Mouse (Mus musculus) lung, embryonic 16.5 days (tissue): ENCODE measurements around the gene Shroom3. TPM values are rescaled to one million over a fixed set of nuclear protein-coding genes. Genes with fewer than 3 reads are reported as not detected.

Source experiments
- ATAC-seq: fragments of 200-750 bp; cut with Nextera tagmentation; 2 replicates; pipeline ENCODE4 v1.8.0; 2017; ENCODE audit warnings: low read depth, mild to moderate bottlenecking, moderate library complexity
- H3K27ac ChIP-seq: fragments of 300-500 bp; sonication (generic); 2 replicates; pipeline ENCODE4 v1.5.1; 2014; ENCODE audit warnings: mild to moderate bottlenecking, control low read depth, low read length
- H3K27me3 ChIP-seq: fragments of 300-500 bp; sonication (generic); 2 replicates; pipeline ENCODE4 v1.6.1; 2014; ENCODE audit warnings: low read depth, low read length, mixed read lengths; ENCODE audit not compliant: control insufficient read depth, insufficient read depth
- H3K36me3 ChIP-seq: fragments of 300-500 bp; sonication (generic); 2 replicates; pipeline ENCODE4 v1.6.1; 2014; ENCODE audit warnings: low read length; ENCODE audit not compliant: control insufficient read depth, insufficient read depth
- H3K4me1 ChIP-seq: fragments of 300-500 bp; sonication (generic); replicated peaks from 2 replicates; pipeline ENCODE4 v1.6.1; 2014; ENCODE audit warnings: low read length, mixed read lengths; ENCODE audit not compliant: control insufficient read depth, insufficient read depth
- H3K4me2 ChIP-seq: fragments of 300-500 bp; sonication (generic); 2 replicates; pipeline ENCODE4 v1.6.1; 2014; ENCODE audit warnings: low read depth, low read length, control low read depth
- H3K4me3 ChIP-seq: fragments of 300-500 bp; sonication (generic); 2 replicates; pipeline ENCODE4 v1.5.1; 2014; ENCODE audit warnings: mild to moderate bottlenecking, low read length, control low read depth
- H3K9ac ChIP-seq: fragments of 300-500 bp; sonication (generic); 2 replicates; pipeline ENCODE4 v1.6.1; 2014; ENCODE audit warnings: low read length, control low read depth
- H3K9me3 ChIP-seq: fragments of 300-500 bp; sonication (generic); 2 replicates; pipeline ENCODE4 v1.6.1; 2016; ENCODE audit warnings: low read length; ENCODE audit not compliant: control insufficient read depth
- WGBS: fragments of 180-500 bp; shearing (Covaris S2); extraction: QIAGEN DNeasy Blood & Tissue Kit; methylation state at CpG from one replicate; pipeline ENCODE4 v1.1.7; 2014; 5-methylcytosine and 5-hydroxymethylcytosine counted together
- polyA plus RNA-seq: library from polyadenylated mRNA; unstranded; fragments of >200 nt; fragmentation: Nextera tagmentation; extraction: Ambion mirVana; gene quantifications from 2 replicates; pipeline ENCODE4 v1.2.1, GENCODE M21; 2015

The Shroom3 gene
- polyA plus RNA-seq, 1 experiment from 2014 or later, result 4.0 TPM

DNA sequence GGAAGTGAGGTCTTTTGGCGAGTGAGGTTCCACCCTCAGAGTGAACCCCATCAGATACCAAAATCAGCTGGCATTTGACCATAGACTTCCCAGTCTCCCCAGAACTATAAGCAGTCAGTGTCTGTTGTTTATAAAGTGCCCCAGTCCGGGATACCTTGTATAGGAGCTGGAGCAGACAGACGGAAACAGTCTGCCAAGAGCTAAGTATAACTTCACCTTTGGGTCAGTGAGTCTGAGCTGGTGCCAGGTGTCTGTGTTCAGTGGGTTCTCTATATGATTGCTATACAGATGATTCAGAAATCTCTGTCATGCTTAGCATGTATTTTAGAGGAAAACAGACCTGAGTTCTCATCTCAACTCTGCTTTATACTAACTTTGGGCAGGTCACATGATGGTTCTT, 308.9 kb downstream of the Shroom3 start:
- H3K4me1 ChIP-seq, result peaks cover 10% of the 10 kb centered on the region
- 55% methylated on average over 3 of the region's 3 CpGs for WGBS

DNA sequence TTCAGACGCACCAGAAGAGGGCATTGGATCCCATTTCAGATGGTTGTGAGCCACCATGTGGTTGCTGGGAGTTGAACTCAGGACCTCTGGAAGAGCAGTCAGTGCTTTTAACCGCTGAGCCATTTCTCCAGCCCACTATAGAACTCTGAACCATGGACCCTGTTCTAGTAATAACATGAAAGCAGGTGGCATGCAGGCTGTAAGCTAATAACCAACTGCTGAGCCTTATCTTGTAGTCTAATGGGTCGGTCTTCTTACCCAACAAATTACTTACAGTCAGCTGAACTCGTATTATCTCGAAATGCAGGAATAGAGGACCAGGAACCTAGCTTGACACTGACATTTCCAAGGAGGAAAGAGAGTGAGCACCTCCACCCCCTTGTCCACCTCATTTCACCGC, 311.1 kb downstream of the Shroom3 start:
- whole genome bisulfite sequencing, result 76% methylated on average over 6 of the region's 6 CpGs
- Histone ChIP-seq H3K4me2 (no peak overlapping the region), H3K4me1 (peaks cover 19% of the 10 kb centered on the region), H3K36me3 (no peaks in the 10 kb centered on the region), H3K4me3 (no peak overlapping the region), H3K9ac (no peak overlapping the region), H3K27me3 (no peaks in the 10 kb centered on the region), H3K9me3 (no peaks in the 10 kb centered on the region), H3K27ac (no peak overlapping the region)
- ATAC-seq, result no peak

More for the DNA sequence above, 308.9 kb downstream of the Shroom3 start:
- Histone ChIP-seq H3K9me3 (no peaks in the 10 kb centered on the region), H3K27me3 (no peaks in the 10 kb centered on the region), H3K36me3 (no peaks in the 10 kb centered on the region), H3K4me3 (no peak overlapping the region), H3K9ac (no peak overlapping the region), H3K27ac (no peak overlapping the region), H3K4me2 (no peak overlapping the region)
- ATAC-seq, result no peak

DNA sequence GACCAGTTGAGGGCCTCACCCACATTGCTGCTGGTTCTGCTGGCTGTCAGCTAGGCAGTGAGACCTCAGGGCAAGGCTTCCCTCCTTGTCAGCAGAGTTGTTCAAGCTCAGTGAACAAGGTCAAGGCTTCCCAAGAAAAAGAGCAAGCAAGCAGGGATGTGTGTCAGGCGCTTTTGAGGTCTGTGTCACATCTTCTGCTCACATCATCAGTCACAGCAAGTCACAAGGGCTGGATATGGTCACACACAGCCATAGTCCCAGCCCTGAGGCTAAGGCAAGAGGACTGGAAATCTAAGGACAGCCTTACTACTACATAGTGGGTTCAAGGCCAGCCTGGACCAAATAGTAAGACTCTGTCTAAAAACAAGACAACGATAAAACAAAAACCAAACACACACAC, 311.6 kb downstream of the Shroom3 start:
- no peak overlapping the region for H3K9ac ChIP-seq
- peak; percentile 32 for ATAC-seq
- peaks cover 22% of the 10 kb centered on the region for H3K4me1 ChIP-seq
- no peaks in the 10 kb centered on the region for H3K9me3 ChIP-seq
- no peak overlapping the region for H3K27ac ChIP-seq
- no peaks in the 10 kb centered on the region for H3K27me3 ChIP-seq
- 68% methylated on average over 2 of the region's 2 CpGs for WGBS
- H3K4me3 ChIP-seq, result no peak overlapping the region
- no peak overlapping the region for H3K4me2 ChIP-seq
- no peaks in the 10 kb centered on the region for H3K36me3 ChIP-seq

- 14% methylated on average over 5 of the region's 5 CpGs for WGBS
- Histone ChIP-seq H3K9ac (peak overlapping the region; percentile 43), H3K4me1 (peaks cover 37% of the 10 kb centered on the region), H3K4me2 (peak overlapping the region; percentile 25), H3K4me3 (0 out of 2 replicates have a peak overlapping the region, but pooled peaks have one; percentile 0), H3K36me3 (no peaks in the 10 kb centered on the region), H3K27ac (peak overlapping the region; percentile 98), H3K9me3 (no peaks in the 10 kb centered on the region), H3K27me3 (no peaks in the 10 kb centered on the region)
- peak; percentile 92 for ATAC-seq
Measured at GRCm38 (mm10) chr5:92997428-92998120, 314.3 kb downstream of the Shroom3 start.

GRCm38 (mm10) chr5:92998494-92999016, 315.3 kb downstream of the Shroom3 start:
- H3K4me1 ChIP-seq, result peaks cover 37% of the 10 kb centered on the region
- 23% methylated on average over 5 of the region's 5 CpGs for WGBS
- H3K4me3 ChIP-seq, result no peak overlapping the region
- H3K36me3 ChIP-seq, result no peaks in the 10 kb centered on the region
- peak overlapping the region; percentile 98 for H3K27ac ChIP-seq
- ATAC-seq, result no peak
- H3K9me3 ChIP-seq, result no peaks in the 10 kb centered on the region
- H3K4me2 ChIP-seq, result no peak overlapping the region
- H3K9ac ChIP-seq, result no peak overlapping the region
- H3K27me3 ChIP-seq, result no peaks in the 10 kb centered on the region

GRCm38 (mm10) chr5:93000060-93000459, 316.8 kb downstream of the Shroom3 start:
- H3K4me1 ChIP-seq, result peaks cover 37% of the 10 kb centered on the region

DNA sequence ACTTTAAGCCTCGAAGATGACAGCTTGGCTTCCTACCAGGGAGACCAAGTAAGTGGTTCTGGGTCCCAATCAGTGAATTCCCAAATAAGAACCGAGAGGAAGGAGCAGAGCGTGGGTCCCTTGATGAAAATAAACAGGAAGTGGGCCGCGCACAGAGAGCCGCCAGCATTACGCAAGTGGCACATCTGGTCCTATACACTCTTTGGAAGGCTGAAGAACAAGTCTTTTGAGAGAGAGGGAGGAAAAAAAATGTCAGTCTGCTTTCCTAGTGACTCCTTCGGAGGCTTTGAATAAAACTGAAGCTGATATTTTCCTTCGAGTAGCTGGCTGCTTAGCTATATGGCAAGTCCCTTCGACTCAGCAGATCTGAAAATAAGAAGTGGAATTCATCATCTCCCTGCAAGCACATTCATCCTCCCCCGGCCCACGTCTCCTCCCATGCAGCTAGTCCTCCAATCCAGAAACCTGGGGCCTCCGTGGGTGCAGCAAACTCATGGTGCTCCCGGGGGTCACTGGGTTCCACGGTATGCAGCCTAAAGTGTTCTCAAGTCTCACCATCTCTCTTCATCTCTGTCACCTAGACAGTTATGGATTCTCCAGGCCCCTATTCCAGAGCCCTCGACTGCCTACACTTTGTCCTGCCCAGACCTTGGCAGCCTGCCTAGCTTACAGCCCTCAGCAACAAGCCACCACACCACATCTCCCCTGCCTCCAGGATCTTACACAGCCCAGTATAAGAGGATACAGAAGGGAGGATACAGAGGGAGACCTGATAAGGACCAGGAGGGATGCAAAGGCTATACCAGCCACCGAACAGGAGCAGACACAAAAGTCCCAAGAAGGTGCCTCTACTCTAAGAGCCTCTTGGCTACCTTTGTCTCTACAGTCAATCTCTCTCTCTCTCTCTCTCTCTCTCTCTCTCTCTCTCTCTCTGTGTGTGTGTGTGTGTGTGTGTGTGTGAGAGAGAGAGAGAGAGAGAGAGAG, 317.8 kb downstream of the Shroom3 start:
- 26% methylated on average over 17 of the region's 17 CpGs for WGBS
- Histone ChIP-seq H3K9me3 (no peaks in the 10 kb centered on the region), H3K4me2 (no peak overlapping the region), H3K4me1 (peaks cover 47% of the 10 kb centered on the region), H3K4me3 (no peak overlapping the region), H3K36me3 (no peaks in the 10 kb centered on the region), H3K27me3 (no peaks in the 10 kb centered on the region), H3K9ac (0 out of 2 replicates have a peak overlapping the region, but pooled peaks have one; percentile 2), H3K27ac (peak overlapping the region; percentile 93)
- ATAC-seq, result peak; percentile 75

More at GRCm38 (mm10) chr5:93000060-93000459, 316.8 kb downstream of the Shroom3 start:
- no peak overlapping the region for H3K4me2 ChIP-seq
- no peaks in the 10 kb centered on the region for H3K27me3 ChIP-seq
- peak overlapping the region; percentile 93 for H3K27ac ChIP-seq
- H3K36me3 ChIP-seq, result no peaks in the 10 kb centered on the region
- ATAC-seq, result no peak
- WGBS, result 61% methylated on average over 6 of the region's 6 CpGs
- H3K9ac ChIP-seq, result no peak overlapping the region
- no peaks in the 10 kb centered on the region for H3K9me3 ChIP-seq
- no peak overlapping the region for H3K4me3 ChIP-seq

- Histone ChIP-seq H3K27ac (no peak overlapping the region), H3K4me3 (no peak overlapping the region), H3K36me3 (no peaks in the 10 kb centered on the region), H3K4me2 (no peak overlapping the region), H3K4me1 (peaks cover 40% of the 10 kb centered on the region), H3K27me3 (no peaks in the 10 kb centered on the region), H3K9me3 (no peaks in the 10 kb centered on the region), H3K9ac (no peak overlapping the region)
- no peak for ATAC-seq
- 79% methylated on average over 2 of the region's 2 CpGs for WGBS
Measured at GRCm38 (mm10) chr5:93002615-93003014, 319.4 kb downstream of the Shroom3 start.
